Mouse (Mus musculus) gastrocnemius, adult 18-20 months (tissue): ENCODE measurements around the gene Mphosph8. TPM values are rescaled to one million over a fixed set of nuclear protein-coding genes. Genes with fewer than 3 reads are reported as not detected.

ENCODE experiments used
- total RNA-seq, 2 experiments: library from RNA; stranded (reverse); gene quantifications; 2 replicates each; pipeline ENCODE4 v1.2.3; 2021

Mphosph8 gene
- total RNA-seq, 2 experiments from 2014 or later: 12.3 to 14.4 TPM

Other genes starting within 250 kb of the Mphosph8 start
- gene Cenpj, start 92.8 kb upstream of the Mphosph8 start, total RNA-seq: 1 to 10 TPM; 1.5 to 2.4 TPM
- 10 to 100 TPM; 16.7 to 22.4 TPM for gene Parp4, start 92.6 kb upstream of the Mphosph8 start, total RNA-seq
- 10 to 100 TPM in 1 of 2 experiments, 1 to 10 TPM in 1; 8.9 to 11.2 TPM for gene Pspc1, start 110.1 kb downstream of the Mphosph8 start, total RNA-seq
- gene Zmym5, start 143.5 kb downstream of the Mphosph8 start, total RNA-seq: 10 to 100 TPM; 17.8 to 18.8 TPM
- 10 to 100 TPM; 35.2 to 37.1 TPM for gene Zmym2, start 218.4 kb downstream of the Mphosph8 start, total RNA-seq